Mouse (Mus musculus) CH12.LX (cell line): ENCODE measurements around the gene 4930402H24Rik. TPM values are rescaled to one million over a fixed set of nuclear protein-coding genes. Genes with fewer than 3 reads are reported as not detected.

Experiments
- DNase-seq: peaks from one replicate; pipeline ENCODE4 v3.0.0-alpha.2; 2013; ENCODE audit errors: extremely low read depth
- H3K27ac ChIP-seq: 2 replicates; pipeline ENCODE4 v1.5.1; 2012; ENCODE audit warnings: low read depth, mild to moderate bottlenecking, control low read depth, moderate library complexity; ENCODE audit not compliant: insufficient read depth
- H3K27me3 ChIP-seq: replicated peaks from 2 replicates; pipeline ENCODE3; 2012; ENCODE audit warnings: inconsistent platforms
- H3K36me3 ChIP-seq, 2 experiments: replicated peaks in 1 of 2; 2 replicates each; pipeline versions ENCODE3 to v1.6.1; 2012; ENCODE audit warnings: inconsistent platforms in 1 of 2, low read length in 1 of 2, mild to moderate bottlenecking in 1 of 2, mixed read lengths in 1 of 2, moderate library complexity in 1 of 2; ENCODE audit not compliant: control insufficient read depth in 1 of 2, insufficient read depth in 1 of 2
- H3K4me1 ChIP-seq, 2 experiments: 2 replicates each; pipeline ENCODE4 v1.6.1; 2012; ENCODE audit warnings: inconsistent platforms in 1 of 2, moderate library complexity in 1 of 2; ENCODE audit not compliant: insufficient read depth in 2 of 2, control insufficient read depth in 1 of 2
- H3K4me2 ChIP-seq: 2 replicates; pipeline ENCODE4 v1.6.1; 2012; ENCODE audit warnings: low read depth, mild to moderate bottlenecking, control low read depth; ENCODE audit not compliant: poor library complexity, insufficient read depth, severe bottlenecking
- H3K4me3 ChIP-seq, 3 experiments: fragments of 150-350 bp in 1 of 3; sonication (generic) in 1 of 3; replicated peaks in 1 of 3; 2 replicates each; pipeline versions ENCODE3 to v1.5.1; 2011 to 2012; ENCODE audit warnings: low read depth in 2 of 3, low read length in 2 of 3, mild to moderate bottlenecking in 2 of 3, moderate library complexity in 2 of 3, control low read depth in 1 of 3, improper control_type of control experiment in 1 of 3, inconsistent platforms in 1 of 3, mixed read lengths in 1 of 3; ENCODE audit not compliant: poor library complexity in 1 of 3
- H3K79me2 ChIP-seq: replicated peaks from 2 replicates; pipeline ENCODE4 v1.6.1; 2012; ENCODE audit warnings: mild to moderate bottlenecking, moderate library complexity; ENCODE audit not compliant: control insufficient read depth, poor library complexity, insufficient read depth, severe bottlenecking; ENCODE audit errors: extremely low read depth
- H3K9ac ChIP-seq: 2 replicates; pipeline ENCODE4 v1.6.1; 2012; ENCODE audit warnings: low read depth, mild to moderate bottlenecking, control low read depth, moderate library complexity; ENCODE audit not compliant: insufficient read depth
- H3K9me3 ChIP-seq: replicated peaks from 2 replicates; pipeline ENCODE3; 2012; ENCODE audit warnings: low read length, inconsistent platforms, mixed read lengths
- BHLHE40 ChIP-seq: IDR thresholded peaks from 2 replicates; pipeline ENCODE4 v1.6.1; 2011; ENCODE audit warnings: mild to moderate bottlenecking, low read depth, low read length, improper control_type of control experiment
- CTCF ChIP-seq, 2 experiments: IDR thresholded peaks in 1 of 2; conservative IDR thresholded peaks in 1 of 2; 2 replicates each; pipeline ENCODE4 v1.5.1; 2011 to 2012; ENCODE audit warnings: low read depth in 2 of 2, low read length in 2 of 2, improper control_type of control experiment in 1 of 2, inconsistent platforms in 1 of 2, mild to moderate bottlenecking in 1 of 2, moderate library complexity in 1 of 2
- ETS1 ChIP-seq: conservative IDR thresholded peaks from 2 replicates; pipeline ENCODE4 v1.6.1; 2012; ENCODE audit warnings: low read depth, mild to moderate bottlenecking, inconsistent platforms, low read length, improper control_type of control experiment, moderate library complexity
- GABPA ChIP-seq: IDR thresholded peaks from 2 replicates; pipeline ENCODE4 v1.6.1; 2012; ENCODE audit warnings: low read depth, low read length, improper control_type of control experiment, inconsistent platforms; ENCODE audit not compliant: insufficient replicate concordance
- JUN ChIP-seq: IDR thresholded peaks from 2 replicates; pipeline ENCODE4 v1.6.1; 2011; ENCODE audit warnings: low read depth, mild to moderate bottlenecking, low read length, improper control_type of control experiment, moderate library complexity; ENCODE audit not compliant: insufficient read depth
- KAT2A ChIP-seq: IDR thresholded peaks from 2 replicates; pipeline ENCODE4 v1.6.1; 2012; ENCODE audit warnings: low read length, improper control_type of control experiment, inconsistent platforms; ENCODE audit not compliant: insufficient replicate concordance
- MYC ChIP-seq: IDR thresholded peaks from 2 replicates; pipeline ENCODE4 v1.6.1; 2011; ENCODE audit warnings: low read depth, mild to moderate bottlenecking, improper control_type of control experiment, low read length
- NELFE ChIP-seq: IDR thresholded peaks from 2 replicates; pipeline ENCODE4 v1.6.1; 2011; ENCODE audit warnings: low read depth, low read length, improper control_type of control experiment
- POLR2A ChIP-seq: IDR thresholded peaks from 2 replicates; pipeline ENCODE4 v1.6.1; 2011; ENCODE audit warnings: low read depth, mild to moderate bottlenecking, improper control_type of control experiment, low read length
- POLR2AphosphoS2 ChIP-seq: IDR thresholded peaks from 2 replicates; pipeline ENCODE4 v1.6.1; 2011; ENCODE audit warnings: low read depth, low read length, improper control_type of control experiment
- RAD21 ChIP-seq: IDR thresholded peaks from 2 replicates; pipeline ENCODE4 v1.6.1; 2011; ENCODE audit warnings: low read depth, mild to moderate bottlenecking, low read length, improper control_type of control experiment, moderate library complexity
- SIN3A ChIP-seq: IDR thresholded peaks from 2 replicates; pipeline ENCODE4 v1.6.1; 2012; ENCODE audit warnings: low read length, improper control_type of control experiment, inconsistent platforms
- UBTF ChIP-seq: IDR thresholded peaks from 2 replicates; pipeline ENCODE4 v1.6.1; 2012; ENCODE audit warnings: low read depth, mild to moderate bottlenecking, inconsistent platforms, low read length, improper control_type of control experiment, moderate library complexity
- USF1 ChIP-seq: IDR thresholded peaks from 2 replicates; pipeline ENCODE4 v1.6.1; 2014; ENCODE audit warnings: low read depth, mild to moderate bottlenecking, inconsistent platforms, low read length, improper control_type of control experiment
- ZC3H11A ChIP-seq: IDR thresholded peaks from 2 replicates; pipeline ENCODE4 v1.6.1; 2012; ENCODE audit warnings: low read depth, mild to moderate bottlenecking, inconsistent platforms, low read length, improper control_type of control experiment
- ZKSCAN1 ChIP-seq: IDR thresholded peaks from 2 replicates; pipeline ENCODE4 v1.6.1; 2012; ENCODE audit warnings: low read depth, inconsistent platforms, low read length, improper control_type of control experiment, borderline replicate concordance
- dilution Hi-C: fragments of 300-500 bp; cut with MboI; formaldehyde crosslinking; loops from 2 replicates; pipeline ENCODE4 v1.14.3; 2020; ENCODE audit warnings: low sequenced_read_pairs; ENCODE audit not compliant: extremely low pct_unique_long_range_greater_than_20kb, extremely low pct_ligation_motif_present
- in situ Hi-C: fragments of 300-500 bp; cut with MboI; formaldehyde crosslinking; loops from 3 replicates; pipeline ENCODE4 v1.14.3; 2019; ENCODE audit warnings: low sequenced_read_pairs, low pct_ligation_motif_present, low pct_unique_long_range_greater_than_20kb, mixed read lengths
- polyA plus RNA-seq: library from polyadenylated mRNA; unstranded; fragments of >175 nt; gene quantifications from 2 replicates; pipeline ENCODE4 v1.2.1, GENCODE M21; 2012; ENCODE audit warnings: low read depth; ENCODE audit not compliant: insufficient read length
- total RNA-seq, 2 experiments: library from RNA; depleted of rRNA; stranded (reverse); fragments of 300-350 nt in 1 of 2; fragments of >200 nt in 1 of 2; gene quantifications; 2 replicates each; pipeline ENCODE4 v1.2.3; 2012 to 2014

The 4930402H24Rik gene
- total and polyA plus RNA-seq, 3 experiments = 4.2 to 4.8 (median 4.2) TPM

DNA sequence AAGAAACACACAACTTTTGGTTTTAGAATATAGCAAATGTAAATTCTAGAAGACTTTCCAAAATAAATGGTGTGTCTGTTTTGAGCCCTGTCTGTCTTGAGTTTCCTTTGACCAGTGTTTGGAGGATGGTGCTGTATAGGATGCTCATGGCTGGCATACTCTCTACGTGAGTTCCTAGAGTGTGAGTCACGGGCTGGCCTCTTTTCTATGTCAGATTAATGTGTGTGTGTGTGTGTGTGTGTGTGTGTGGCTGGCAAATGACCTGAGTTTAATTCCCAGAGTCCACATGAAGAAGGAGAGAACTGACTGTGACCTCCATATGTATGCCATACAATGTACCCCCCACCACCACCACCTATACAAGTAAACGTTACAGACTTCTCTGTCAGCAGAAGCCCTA is 224.7 kb downstream of the 4930402H24Rik start:
- no peak for TF ChIP-seq GABPA
- no peak for TF ChIP-seq POLR2A
- H3K27ac ChIP-seq = no peak overlapping the region
- H3K4me2 ChIP-seq = no peak overlapping the region
- no peaks in the 10 kb centered on the region for H3K9me3 ChIP-seq
- H3K4me3 ChIP-seq = no peak overlapping the region
- dilution Hi-C loops = no loop called here
- peaks cover 0 to 13% of the 10 kb centered on the region in 2 experiments; a peak in 2 of 4 replicates for H3K4me1 ChIP-seq
- in situ Hi-C loops = no loop called here
- H3K9ac ChIP-seq = no peak overlapping the region
- H3K36me3 ChIP-seq = peaks cover 74 to 94% of the 10 kb centered on the region in 2 experiments
- DNase-seq = no peak
- H3K79me2 ChIP-seq = no peaks in the 10 kb centered on the region; the same call in 1 of the 2 replicates
- H3K27me3 ChIP-seq = no peaks in the 10 kb centered on the region

DNA sequence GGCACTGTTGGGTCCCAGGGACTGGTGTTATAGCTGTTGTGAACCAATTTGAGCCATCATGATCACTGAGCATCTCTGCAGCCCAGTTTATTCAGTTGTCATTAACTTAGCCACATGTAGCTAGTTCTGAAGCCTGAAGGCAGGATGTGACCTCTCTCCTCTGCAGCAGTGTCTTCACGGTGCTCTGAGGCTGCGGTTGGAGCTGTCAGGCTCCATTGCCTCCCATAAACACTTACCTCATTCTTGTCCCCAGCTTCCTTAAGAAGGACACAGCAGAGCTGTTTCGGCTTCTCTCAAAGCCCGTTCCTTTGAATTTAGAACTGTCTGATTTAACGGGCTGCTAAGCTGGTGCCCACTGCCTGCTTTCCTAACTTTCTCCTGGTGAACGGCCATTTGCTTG is 226.3 kb downstream of the 4930402H24Rik start:
- H3K9me3 ChIP-seq = no peaks in the 10 kb centered on the region
- H3K27me3 ChIP-seq = no peaks in the 10 kb centered on the region
- no peak overlapping the region for H3K27ac ChIP-seq
- H3K4me2 ChIP-seq = no peak overlapping the region
- dilution Hi-C loops = no loop called here
- in situ Hi-C loops = no loop called here
- no peak overlapping the region for H3K9ac ChIP-seq
- H3K79me2 ChIP-seq = no peaks in the 10 kb centered on the region; the same call in 1 of the 2 replicates
- TF ChIP-seq RAD21 (no peak), NELFE (no peak), KAT2A (no peak), ZC3H11A (no peak), MYC (no peak), ZKSCAN1 (no peak), POLR2AphosphoS2 (no peak), SIN3A (no peak), BHLHE40 (no peak), UBTF (no peak), JUN (no peak), USF1 (no peak), CTCF (conservative IDR thresholded peaks at IDR 0.05 in 1 of 2, IDR thresholded peaks at IDR 0.05 in 1 of 2; ENCODE audit: low read depth in 2 of 2, low read length in 2 of 2) (no peak), ETS1 (no peak)
- peaks cover 0 to 13% of the 10 kb centered on the region in 2 experiments; a peak in 2 of 4 replicates for H3K4me1 ChIP-seq
- H3K36me3 ChIP-seq = peaks cover 87 to 94% of the 10 kb centered on the region in 2 experiments
- DNase-seq = peak; percentile 56
- no peak overlapping the region for H3K4me3 ChIP-seq
